Mouse (Mus musculus): ENCODE measurements around the gene Gosr2.

- TF ChIP-seq POLR2A (IDR thresholded peaks at IDR 0.05; ENCODE audit: low read depth, low read length) (no peak), POLR2AphosphoS2 (IDR thresholded peaks at IDR 0.05; ENCODE audit: low read depth, low read length) (no peak), RCOR1 (conservative IDR thresholded peaks at IDR 0.05; ENCODE audit: low read depth, low read length) (no peak), CTCF (conservative IDR thresholded peaks at IDR 0.05 in 1 of 2, IDR thresholded peaks at IDR 0.05 in 1 of 2; ENCODE audit: low read depth in 2 of 2, low read length in 2 of 2) (no peak), MAX (IDR thresholded peaks at IDR 0.05; ENCODE audit: low read length) (no peak), UBTF (IDR thresholded peaks at IDR 0.05; ENCODE audit: low read depth, low read length) (no peak), TCF12 (IDR thresholded peaks at IDR 0.05; ENCODE audit: low read depth, low read length) (no peak), NELFE (IDR thresholded peaks at IDR 0.05; ENCODE audit: low read depth, low read length) (no peak), MEF2A (IDR thresholded peaks at IDR 0.05; ENCODE audit: borderline replicate concordance, low read depth, low read length) (no peak)
Measured at GRCm38 (mm10) chr11:103714074-103714473, 16.4 kb upstream of the Gosr2 start.

Measured in CH12.LX (cell line).